Mouse (Mus musculus) liver, embryonic 11.5 days (tissue): ENCODE measurements around the gene Susd4. TPM values are rescaled to one million over a fixed set of nuclear protein-coding genes. Genes with fewer than 3 reads are reported as not detected.

Experiments
- ATAC-seq: fragments of 200-750 bp; cut with Nextera tagmentation; replicated peaks from 2 replicates; pipeline ENCODE4 v1.8.0; 2017; ENCODE audit warnings: moderate number of reproducible peaks, mild to moderate bottlenecking, moderate TSS enrichment, moderate library complexity; ENCODE audit not compliant: low FRiP score
- DNase-seq: peaks from one replicate; pipeline ENCODE4 v3.0.0-alpha.2; 2017; ENCODE audit warnings: low spot score
- H3K27ac ChIP-seq: fragments of 300-500 bp; sonication (generic); 2 replicates; pipeline ENCODE4 v1.5.1; 2014; ENCODE audit warnings: mild to moderate bottlenecking, low read depth, low read length, control low read depth
- H3K27me3 ChIP-seq: fragments of 300-500 bp; sonication (generic); replicated peaks from 2 replicates; pipeline ENCODE4 v1.6.1; 2014; ENCODE audit warnings: low read length, mixed read lengths; ENCODE audit not compliant: control insufficient read depth, insufficient read depth
- H3K36me3 ChIP-seq: fragments of 300-500 bp; sonication (generic); 2 replicates; pipeline ENCODE4 v1.6.1; 2014; ENCODE audit warnings: mild to moderate bottlenecking, low read length, moderate library complexity, mixed read lengths; ENCODE audit not compliant: control insufficient read depth, insufficient read depth
- H3K4me1 ChIP-seq: fragments of 300-500 bp; sonication (generic); replicated peaks from 2 replicates; pipeline ENCODE4 v1.6.1; 2014; ENCODE audit warnings: low read length, mixed read lengths; ENCODE audit not compliant: control insufficient read depth, insufficient read depth
- H3K4me2 ChIP-seq: fragments of 300-500 bp; sonication (generic); 2 replicates; pipeline ENCODE4 v1.6.1; 2014; ENCODE audit warnings: mild to moderate bottlenecking, control low read depth, moderate library complexity
- H3K4me3 ChIP-seq: fragments of 300-500 bp; sonication (generic); 2 replicates; pipeline ENCODE4 v1.5.1; 2014; ENCODE audit warnings: low read depth, low read length, control low read depth
- H3K9ac ChIP-seq: fragments of 300-500 bp; sonication (generic); 2 replicates; pipeline ENCODE4 v1.6.1; 2014; ENCODE audit warnings: low read depth, low read length, control low read depth
- H3K9me3 ChIP-seq: fragments of 300-500 bp; sonication (generic); 2 replicates; pipeline ENCODE4 v1.6.1; 2016; ENCODE audit warnings: low read length, inconsistent platforms, mixed read lengths; ENCODE audit not compliant: control insufficient read depth
- WGBS: fragments of 180-500 bp; shearing (Covaris S2); extraction: QIAGEN DNeasy Blood & Tissue Kit; methylation state at CpG from one replicate; pipeline ENCODE4 v1.1.7; 2014; 5-methylcytosine and 5-hydroxymethylcytosine counted together
- polyA plus RNA-seq: library from polyadenylated mRNA; unstranded; fragments of >200 nt; fragmentation: Nextera tagmentation; extraction: Ambion mirVana; gene quantifications from 2 replicates; pipeline ENCODE4 v1.2.1, GENCODE M21; 2014

Gene Susd4
- polyA plus RNA-seq, 1 experiment from 2014 or later = 4.6 TPM

DNA sequence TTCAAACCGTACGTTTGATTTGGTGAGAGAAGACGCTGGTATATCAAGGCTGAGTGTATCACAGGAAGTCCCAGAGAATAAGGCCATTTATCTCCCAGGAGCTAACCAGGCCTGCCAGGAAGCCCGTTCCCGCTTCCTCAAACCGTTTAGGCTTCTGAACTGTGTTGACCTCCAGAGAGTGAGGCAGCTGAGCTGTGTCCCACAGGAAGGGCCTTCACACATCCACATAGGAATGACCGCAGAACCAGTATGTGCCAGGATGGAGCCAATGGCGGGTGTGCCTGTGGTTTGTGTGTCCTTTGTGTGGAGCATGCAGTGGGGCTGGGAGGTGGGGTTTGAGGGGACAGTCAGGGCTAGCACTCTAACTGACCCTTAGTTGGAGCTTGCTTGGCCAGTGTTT, 117.6 kb downstream of the Susd4 start:
- 41% methylated on average over 8 of the region's 8 CpGs for WGBS
- no peak overlapping the region for H3K9ac ChIP-seq
- no peak overlapping the region for H3K4me3 ChIP-seq
- H3K4me2 ChIP-seq = no peak overlapping the region
- no peaks in the 10 kb centered on the region for H3K4me1 ChIP-seq
- H3K27me3 ChIP-seq = no peaks in the 10 kb centered on the region
- H3K36me3 ChIP-seq = no peaks in the 10 kb centered on the region
- DNase-seq (no peak), ATAC-seq (0 out of 2 replicates have a peak, but pooled peaks have one; percentile 36)
- no peak overlapping the region for H3K27ac ChIP-seq
- H3K9me3 ChIP-seq = no peaks in the 10 kb centered on the region

DNA sequence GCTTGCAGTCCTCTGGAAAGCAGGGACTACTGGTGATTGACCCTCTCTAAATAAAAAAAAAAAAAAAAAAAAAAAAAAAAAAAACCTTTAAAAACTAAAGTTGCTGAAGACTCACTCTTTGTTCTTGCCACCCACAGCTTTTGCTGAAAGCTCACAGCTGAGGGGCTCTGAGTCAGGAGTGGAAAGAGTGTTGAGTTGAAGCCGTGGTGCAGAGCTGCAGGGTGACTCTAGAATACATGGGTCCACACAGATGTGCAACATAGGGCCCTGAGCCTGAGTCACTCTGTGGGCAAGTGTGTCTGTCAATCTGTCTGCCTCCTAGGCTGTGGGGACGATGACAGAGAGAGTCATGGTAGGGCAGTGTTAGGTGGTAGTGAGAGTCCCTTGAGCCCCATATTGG, 119.0 kb downstream of the Susd4 start:
- Histone ChIP-seq H3K36me3 (no peaks in the 10 kb centered on the region), H3K27me3 (no peaks in the 10 kb centered on the region), H3K4me3 (no peak overlapping the region), H3K4me2 (no peak overlapping the region), H3K9ac (no peak overlapping the region), H3K9me3 (no peaks in the 10 kb centered on the region), H3K27ac (no peak overlapping the region), H3K4me1 (no peaks in the 10 kb centered on the region)
- DNase-seq (no peak), ATAC-seq (no peak)
- WGBS = 79% methylated on average over 2 of the region's 2 CpGs

DNA sequence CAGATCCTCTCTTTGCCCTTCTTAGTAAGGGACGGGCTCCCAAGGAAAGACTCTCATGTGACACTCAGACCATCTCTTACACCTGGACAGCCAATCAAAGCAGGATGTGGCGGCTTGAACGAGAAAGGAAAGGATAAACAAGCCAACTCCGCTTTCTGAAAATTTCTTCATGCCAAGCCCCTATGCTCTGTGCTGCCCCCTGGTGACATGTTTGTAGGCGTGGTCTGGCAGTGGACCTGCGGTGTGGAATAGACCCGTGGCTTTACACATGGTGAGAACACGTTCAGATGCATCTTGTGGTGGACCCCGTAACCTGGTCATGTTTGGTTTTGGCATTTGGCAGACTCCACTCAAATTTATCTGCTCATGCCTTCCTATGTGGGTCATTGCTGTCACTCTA, 132.0 kb downstream of the Susd4 start:
- H3K4me1 ChIP-seq = no peaks in the 10 kb centered on the region
- H3K9ac ChIP-seq = no peak overlapping the region
- H3K9me3 ChIP-seq = no peaks in the 10 kb centered on the region
- H3K4me2 ChIP-seq = no peak overlapping the region
- no peak overlapping the region for H3K4me3 ChIP-seq
- H3K27me3 ChIP-seq = no peaks in the 10 kb centered on the region; the same call in 1 of the 2 replicates
- ATAC-seq (no peak), DNase-seq (peak; percentile 37)
- WGBS = 56% methylated on average over 9 of the region's 9 CpGs
- no peak overlapping the region for H3K27ac ChIP-seq
- no peaks in the 10 kb centered on the region for H3K36me3 ChIP-seq

DNA sequence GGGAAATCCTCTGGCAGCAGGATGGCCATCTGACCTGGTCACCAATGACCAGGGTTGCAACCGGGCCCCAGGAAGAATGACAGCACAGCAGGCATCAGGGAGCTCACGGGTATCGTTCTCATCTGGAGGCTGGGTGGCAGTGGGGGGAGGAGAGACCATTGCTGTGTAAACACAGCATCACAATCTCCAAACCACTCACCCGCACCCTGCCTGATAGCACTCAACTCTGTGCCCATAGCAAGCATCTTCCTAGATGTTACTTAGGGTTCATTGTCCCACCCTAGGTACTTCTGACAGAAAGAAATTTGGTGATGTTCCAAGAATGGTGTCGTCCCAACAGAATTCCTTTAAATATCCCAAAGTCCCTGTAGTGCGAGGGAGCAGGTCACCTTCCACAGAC, 133.4 kb downstream of the Susd4 start:
- Histone ChIP-seq H3K9me3 (no peaks in the 10 kb centered on the region), H3K36me3 (no peaks in the 10 kb centered on the region), H3K27me3 (no peaks in the 10 kb centered on the region; the same call in 1 of the 2 replicates), H3K4me1 (no peaks in the 10 kb centered on the region), H3K9ac (no peak overlapping the region), H3K27ac (no peak overlapping the region), H3K4me2 (no peak overlapping the region), H3K4me3 (no peak overlapping the region)
- DNase-seq (no peak), ATAC-seq (no peak)
- 72% methylated on average over 6 of the region's 6 CpGs for WGBS

DNA sequence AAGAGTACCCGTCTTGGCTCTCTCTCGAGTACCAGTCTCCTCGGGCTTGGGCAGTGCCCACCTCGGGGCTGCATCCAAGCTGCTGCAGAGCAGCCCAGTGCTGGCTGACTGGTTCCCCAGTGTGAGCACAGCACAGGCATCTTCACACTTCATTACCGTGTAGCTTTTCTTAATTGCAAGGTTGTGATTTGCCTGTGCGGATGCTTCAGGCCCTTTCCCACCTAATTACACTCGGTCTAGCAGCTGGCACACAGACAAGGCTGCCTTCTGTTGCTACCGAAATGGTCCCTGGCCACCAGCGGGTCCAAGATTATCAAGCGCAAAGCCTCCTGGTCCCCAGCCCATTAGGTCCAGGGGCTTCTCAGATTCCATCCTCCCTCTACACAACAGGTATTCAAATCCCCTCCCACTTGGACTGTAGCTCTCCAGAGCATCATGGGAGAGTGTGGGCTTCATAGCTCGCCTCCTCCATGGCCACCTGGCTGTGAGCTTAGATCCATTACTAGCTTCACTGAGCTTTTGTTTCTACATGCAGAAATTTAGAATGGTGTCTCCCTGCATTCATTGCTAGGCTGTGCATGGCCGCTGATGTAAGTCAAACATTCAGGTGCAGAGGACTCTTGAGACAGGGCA, 134.0 kb downstream of the Susd4 start:
- ATAC-seq = no peak
- 73% methylated on average over 12 of the region's 12 CpGs for WGBS
- no peak overlapping the region for H3K4me2 ChIP-seq

DNA sequence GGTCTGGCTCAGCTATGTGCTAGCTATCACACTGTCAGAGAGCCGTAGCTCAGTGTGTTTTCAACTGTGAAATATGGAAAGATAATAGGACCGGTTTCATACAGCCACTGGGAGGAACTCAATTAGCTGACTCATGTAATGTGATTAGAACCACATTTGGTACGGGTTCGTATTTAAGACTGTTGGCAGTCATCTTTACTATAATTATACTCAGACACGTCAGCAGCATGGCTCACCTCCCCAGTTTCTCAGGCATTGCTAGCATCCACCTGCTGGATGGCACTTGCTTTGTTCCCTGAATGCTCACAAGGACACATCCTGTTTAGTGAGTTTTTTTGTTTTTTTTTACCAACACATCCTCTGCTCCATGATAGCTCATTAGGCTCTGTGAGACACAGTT, 138.4 kb downstream of the Susd4 start:
- DNase-seq (no peak), ATAC-seq (no peak)
- WGBS = 60% methylated on average over 5 of the region's 5 CpGs
- H3K4me2 ChIP-seq = no peak overlapping the region
- no peaks in the 10 kb centered on the region; the same call in 1 of the 2 replicates for H3K27me3 ChIP-seq
- no peak overlapping the region for H3K4me3 ChIP-seq
- no peak overlapping the region for H3K9ac ChIP-seq
- H3K9me3 ChIP-seq = no peaks in the 10 kb centered on the region
- no peaks in the 10 kb centered on the region for H3K4me1 ChIP-seq
- H3K27ac ChIP-seq = no peak overlapping the region
- H3K36me3 ChIP-seq = no peaks in the 10 kb centered on the region

More for the DNA sequence above, 134.0 kb downstream of the Susd4 start:
- no peaks in the 10 kb centered on the region for H3K4me1 ChIP-seq
- no peaks in the 10 kb centered on the region; the same call in 1 of the 2 replicates for H3K27me3 ChIP-seq
- no peak overlapping the region for H3K4me3 ChIP-seq
- H3K36me3 ChIP-seq = no peaks in the 10 kb centered on the region
- H3K9ac ChIP-seq = no peak overlapping the region
- no peaks in the 10 kb centered on the region for H3K9me3 ChIP-seq
- no peak overlapping the region for H3K27ac ChIP-seq
- DNase-seq = no peak

DNA sequence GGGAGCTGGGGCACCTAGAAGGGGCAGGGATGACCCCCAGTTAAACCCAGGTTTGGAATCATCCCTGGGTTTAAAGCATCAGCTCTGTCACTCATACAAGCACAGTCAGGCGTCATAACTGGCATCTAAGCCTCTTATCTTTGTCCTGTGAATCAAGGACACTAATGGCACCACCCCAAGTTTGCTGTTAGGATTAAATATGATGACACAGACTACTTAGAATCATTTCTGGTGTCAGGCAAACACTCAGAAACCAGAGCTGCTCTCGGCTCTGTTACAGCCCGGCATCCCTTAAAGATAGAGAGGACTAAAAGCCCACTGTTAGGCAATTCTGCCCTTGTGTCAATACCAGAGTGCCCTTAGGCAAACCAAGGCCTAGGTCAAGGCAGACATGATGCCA, 139.2 kb downstream of the Susd4 start:
- Histone ChIP-seq H3K36me3 (no peaks in the 10 kb centered on the region), H3K4me2 (no peak overlapping the region), H3K4me1 (no peaks in the 10 kb centered on the region), H3K4me3 (no peak overlapping the region), H3K27ac (no peak overlapping the region), H3K27me3 (no peaks in the 10 kb centered on the region; the same call in 1 of the 2 replicates), H3K9ac (no peak overlapping the region), H3K9me3 (no peaks in the 10 kb centered on the region)
- DNase-seq = no peak
- ATAC-seq = no peak
- WGBS = 65% methylated on average over 3 of the region's 3 CpGs

DNA sequence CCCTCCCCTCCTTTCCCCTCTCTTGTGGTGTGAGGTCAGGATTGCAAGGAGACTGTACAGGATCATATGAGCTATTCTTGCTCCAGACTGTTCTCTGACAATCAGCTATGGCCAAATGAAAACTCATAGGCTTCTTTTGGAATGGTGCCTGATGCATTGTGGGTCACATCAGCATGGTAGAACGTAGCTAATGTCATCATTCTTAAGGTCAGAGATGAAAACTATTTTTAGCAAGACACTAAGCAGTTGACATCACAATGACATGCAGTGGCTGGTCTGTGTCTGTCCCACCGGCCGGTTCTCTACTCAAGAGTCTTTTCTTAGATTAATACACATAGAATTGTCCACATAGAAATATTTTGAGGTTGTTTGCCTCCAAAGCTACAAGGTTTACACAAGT, 142.0 kb downstream of the Susd4 start:
- Histone ChIP-seq H3K9ac (no peak overlapping the region), H3K36me3 (no peaks in the 10 kb centered on the region), H3K27ac (no peak overlapping the region), H3K9me3 (no peaks in the 10 kb centered on the region), H3K4me2 (no peak overlapping the region), H3K4me1 (peaks cover 9% of the 10 kb centered on the region), H3K4me3 (no peak overlapping the region), H3K27me3 (no peaks in the 10 kb centered on the region)
- DNase-seq = no peak
- WGBS = 69% methylated on average over 3 of the region's 3 CpGs
- ATAC-seq = no peak
